Mouse (Mus musculus) thymus, adult 2 months (tissue): Measurements from ENCODE around the gene Cyp11a1.

Experiments used
- CTCF ChIP-seq: fragments of 200-500 bp; IDR thresholded peaks from 2 replicates; pipeline ENCODE4 v1.5.1; 2012; ENCODE audit warnings: mild to moderate bottlenecking, control low read depth, low read length, moderate library complexity, borderline replicate concordance; ENCODE audit not compliant: control insufficient read depth, poor library complexity, insufficient read depth; ENCODE audit errors: extremely low read depth
- POLR2A ChIP-seq: fragments of 200-500 bp; IDR thresholded peaks from 2 replicates; pipeline ENCODE4 v1.6.1; 2012; ENCODE audit warnings: mild to moderate bottlenecking, low read length, control low read depth, moderate library complexity; ENCODE audit not compliant: control insufficient read depth, poor library complexity, insufficient read depth; ENCODE audit errors: extremely low read depth

- TF ChIP-seq CTCF, result no peak
- TF ChIP-seq POLR2A, result no peak
Observed at GRCm38 (mm10) chr9:57995282-57995681, 10.9 kb upstream of the Cyp11a1 start.
